Mouse (Mus musculus) stomach, embryonic 14.5 days (tissue): ENCODE measurements around the gene Nup210l. TPM values are rescaled to one million over a fixed set of nuclear protein-coding genes. Genes with fewer than 3 reads are reported as not detected.

Experiments used
- ATAC-seq: fragments of 200-750 bp; cut with Nextera tagmentation; 2 replicates; pipeline ENCODE4 v1.8.0; 2017; ENCODE audit warnings: low read depth, moderate TSS enrichment; ENCODE audit not compliant: insufficient number of reproducible peaks, insufficient read depth, low FRiP score
- H3K27ac ChIP-seq: fragments of 300-500 bp; sonication (generic); 2 replicates; pipeline ENCODE4 v1.5.1; 2014; ENCODE audit warnings: mild to moderate bottlenecking, low read length, moderate library complexity, mixed read lengths
- H3K27me3 ChIP-seq: fragments of 300-500 bp; sonication (generic); 2 replicates; pipeline ENCODE4 v1.6.1; 2014; ENCODE audit warnings: low read length, control low read depth, mixed read lengths; ENCODE audit not compliant: control insufficient read depth, insufficient read depth
- H3K36me3 ChIP-seq: fragments of 300-500 bp; sonication (generic); 2 replicates; pipeline ENCODE4 v1.6.1; 2014; ENCODE audit warnings: mild to moderate bottlenecking, control low read depth, low read length, moderate library complexity, mixed read lengths; ENCODE audit not compliant: control insufficient read depth, insufficient read depth
- H3K4me1 ChIP-seq: fragments of 300-500 bp; sonication (generic); 2 replicates; pipeline ENCODE4 v1.6.1; 2014; ENCODE audit warnings: low read length, control low read depth, mixed read lengths; ENCODE audit not compliant: control insufficient read depth, insufficient read depth
- H3K4me2 ChIP-seq: fragments of 300-500 bp; sonication (generic); replicated peaks from 2 replicates; pipeline ENCODE4 v1.6.1; 2014; ENCODE audit warnings: low read depth, low read length, control low read depth
- H3K4me3 ChIP-seq: fragments of 300-500 bp; sonication (generic); 2 replicates; pipeline ENCODE4 v1.5.1; 2014; ENCODE audit warnings: low read depth, low read length, control low read depth
- H3K9ac ChIP-seq: fragments of 300-500 bp; sonication (generic); replicated peaks from 2 replicates; pipeline ENCODE4 v1.6.1; 2014; ENCODE audit warnings: low read depth, mild to moderate bottlenecking, control low read depth, low read length, moderate library complexity, mixed read lengths
- H3K9me3 ChIP-seq: fragments of 300-500 bp; sonication (generic); 2 replicates; pipeline ENCODE4 v1.6.1; 2016; ENCODE audit warnings: low read depth, low read length, control low read depth; ENCODE audit not compliant: control insufficient read depth
- WGBS: fragments of 180-500 bp; shearing (Covaris S2); extraction: QIAGEN DNeasy Blood & Tissue Kit; methylation state at CpG from one replicate; pipeline ENCODE4 v1.1.7; 2014; 5-methylcytosine and 5-hydroxymethylcytosine counted together
- polyA plus RNA-seq: library from polyadenylated mRNA; unstranded; fragments of >200 nt; fragmentation: Nextera tagmentation; extraction: Ambion mirVana; gene quantifications from 2 replicates; pipeline ENCODE4 v1.2.1, GENCODE M21; 2014

Gene Nup210l
- polyA plus RNA-seq, 1 experiment from 2014 or later, result 0.98 TPM

GRCm38 (mm10) chr3:90083698-90084324 lies 20.1 kb upstream of the Nup210l start:
- Histone ChIP-seq H3K9me3 (no peaks in the 10 kb centered on the region), H3K4me3 (no peak overlapping the region; the same call in 1 of the 2 replicates), H3K4me1 (peaks cover 35% of the 10 kb centered on the region), H3K27ac (peak overlapping the region; percentile 84; the same call in 1 of the 2 replicates), H3K27me3 (no peaks in the 10 kb centered on the region), H3K36me3 (peaks cover 16% of the 10 kb centered on the region), H3K4me2 (peak overlapping the region; percentile 73), H3K9ac (no peak overlapping the region)
- 44% methylated on average over 3 of the region's 3 CpGs for WGBS
- ATAC-seq, result no peak

- Histone ChIP-seq H3K9ac (no peak overlapping the region), H3K4me1 (peaks cover 35% of the 10 kb centered on the region), H3K27me3 (no peaks in the 10 kb centered on the region), H3K36me3 (peaks cover 26% of the 10 kb centered on the region), H3K4me2 (no peak overlapping the region), H3K4me3 (no peak overlapping the region), H3K27ac (peak overlapping the region; percentile 36; the same call in 1 of the 2 replicates), H3K9me3 (no peaks in the 10 kb centered on the region)
- 69% methylated on average over 4 of the region's 4 CpGs for whole genome bisulfite sequencing
- ATAC-seq, result no peak
These were observed 19.1 kb upstream of the Nup210l start for GRCm38 (mm10) chr3:90084790-90085189.

GRCm38 (mm10) chr3:90085281-90085680 lies 18.7 kb upstream of the Nup210l start:
- Histone ChIP-seq H3K9me3 (no peaks in the 10 kb centered on the region), H3K27ac (no peak overlapping the region; the same call in 1 of the 2 replicates), H3K4me1 (peaks cover 35% of the 10 kb centered on the region), H3K9ac (no peak overlapping the region), H3K4me3 (no peak overlapping the region), H3K36me3 (peaks cover 30% of the 10 kb centered on the region), H3K4me2 (no peak overlapping the region), H3K27me3 (no peaks in the 10 kb centered on the region)
- no peak for ATAC-seq
- 69% methylated on average over 6 of the region's 6 CpGs for whole genome bisulfite sequencing

- Histone ChIP-seq H3K36me3 (peaks cover 38% of the 10 kb centered on the region), H3K9ac (no peak overlapping the region), H3K4me2 (no peak overlapping the region), H3K27ac (no peak overlapping the region), H3K4me1 (peaks cover 34% of the 10 kb centered on the region), H3K9me3 (no peaks in the 10 kb centered on the region), H3K4me3 (no peak overlapping the region), H3K27me3 (no peaks in the 10 kb centered on the region)
- ATAC-seq, result no peak
- 84% methylated on average over 5 of the region's 5 CpGs for WGBS
These were observed 17.9 kb upstream of the Nup210l start for GRCm38 (mm10) chr3:90086068-90086467.

GRCm38 (mm10) chr3:90088617-90089016 lies 15.3 kb upstream of the Nup210l start:
- WGBS, result 92% methylated on average over 2 of the region's 2 CpGs
- Histone ChIP-seq H3K4me1 (peaks cover 16% of the 10 kb centered on the region), H3K4me3 (no peak overlapping the region), H3K9ac (no peak overlapping the region), H3K27me3 (no peaks in the 10 kb centered on the region), H3K9me3 (no peaks in the 10 kb centered on the region), H3K4me2 (no peak overlapping the region), H3K36me3 (peaks cover 61% of the 10 kb centered on the region), H3K27ac (no peak overlapping the region)
- no peak for ATAC-seq

GRCm38 (mm10) chr3:90090892-90091291 lies 13.0 kb upstream of the Nup210l start:
- H3K4me2 ChIP-seq, result no peak overlapping the region
- no peaks in the 10 kb centered on the region for H3K27me3 ChIP-seq
- H3K36me3 ChIP-seq, result peaks cover 73% of the 10 kb centered on the region
- no peak overlapping the region for H3K27ac ChIP-seq
- WGBS, result 71% methylated on average over 6 of the region's 6 CpGs
- H3K9me3 ChIP-seq, result no peaks in the 10 kb centered on the region
- ATAC-seq, result no peak
- H3K9ac ChIP-seq, result no peak overlapping the region
- H3K4me1 ChIP-seq, result no peaks in the 10 kb centered on the region
- H3K4me3 ChIP-seq, result no peak overlapping the region

GRCm38 (mm10) chr3:90094453-90094852 lies 9.5 kb upstream of the Nup210l start:
- ATAC-seq, result no peak
- no peak overlapping the region for H3K4me2 ChIP-seq
- H3K9ac ChIP-seq, result no peak overlapping the region
- H3K9me3 ChIP-seq, result no peaks in the 10 kb centered on the region
- H3K4me1 ChIP-seq, result no peaks in the 10 kb centered on the region
- H3K36me3 ChIP-seq, result peaks cover 69% of the 10 kb centered on the region
- H3K27me3 ChIP-seq, result no peaks in the 10 kb centered on the region
- WGBS, result 93% methylated on average over 3 of the region's 3 CpGs
- H3K27ac ChIP-seq, result no peak overlapping the region
- H3K4me3 ChIP-seq, result no peak overlapping the region

GRCm38 (mm10) chr3:90097928-90098327 lies 6.0 kb upstream of the Nup210l start:
- Histone ChIP-seq H3K36me3 (peaks cover 48% of the 10 kb centered on the region), H3K27me3 (no peaks in the 10 kb centered on the region), H3K9me3 (no peaks in the 10 kb centered on the region), H3K4me3 (no peak overlapping the region), H3K27ac (no peak overlapping the region), H3K4me2 (no peak overlapping the region), H3K4me1 (no peaks in the 10 kb centered on the region), H3K9ac (no peak overlapping the region)
- no peak for ATAC-seq
- WGBS, result 88% methylated on average over 5 of the region's 5 CpGs

- Histone ChIP-seq H3K4me3 (no peak overlapping the region), H3K9ac (no peak overlapping the region), H3K27me3 (no peaks in the 10 kb centered on the region), H3K4me2 (no peak overlapping the region), H3K4me1 (no peaks in the 10 kb centered on the region), H3K9me3 (no peaks in the 10 kb centered on the region), H3K27ac (no peak overlapping the region), H3K36me3 (peaks cover 30% of the 10 kb centered on the region)
- 88% methylated on average over 3 of the region's 3 CpGs for WGBS
- ATAC-seq, result no peak
These were observed 2.9 kb upstream of the Nup210l start for GRCm38 (mm10) chr3:90101010-90101409.
